Mouse (Mus musculus) myocyte (in vitro differentiated cells): ENCODE results near the gene Gpr87. TPM values are rescaled to one million over a fixed set of nuclear protein-coding genes. Genes with fewer than 3 reads are reported as not detected.

Source experiments
- H3K27me3 ChIP-seq: one replicate; pipeline ENCODE4 v1.6.1; 2011; ENCODE audit not compliant: control insufficient read depth, insufficient read depth, insufficient read length
- H3K36me3 ChIP-seq: one replicate; pipeline ENCODE4 v1.6.1; 2011; ENCODE audit not compliant: control insufficient read depth, insufficient read depth
- H3K4me2 ChIP-seq: one replicate; pipeline ENCODE4 v1.6.1; 2011; ENCODE audit warnings: low read depth, control low read depth
- H3K4me3 ChIP-seq: one replicate; pipeline ENCODE4 v1.5.1; 2011; ENCODE audit warnings: mild to moderate bottlenecking, control low read depth, moderate library complexity
- H3K79me2 ChIP-seq: one replicate; pipeline ENCODE4 v1.6.1; 2011; ENCODE audit not compliant: control insufficient read depth, insufficient read depth
- H3ac ChIP-seq: one replicate; pipeline ENCODE4 v1.6.1; 2011; ENCODE audit not compliant: control insufficient read depth, insufficient read length
- CEBPB ChIP-seq: IDR thresholded peaks from 2 replicates; pipeline ENCODE4 v1.6.1; 2011; ENCODE audit warnings: mild to moderate bottlenecking, moderate library complexity; ENCODE audit not compliant: poor library complexity, insufficient read depth, severe bottlenecking
- E2F4 ChIP-seq: IDR thresholded peaks from one replicate; pipeline ENCODE4 v1.6.1; 2011; ENCODE audit warnings: mild to moderate bottlenecking, control low read depth, moderate library complexity; ENCODE audit not compliant: insufficient read depth
- MAX ChIP-seq: IDR thresholded peaks from one replicate; pipeline ENCODE4 v1.6.1; 2011; ENCODE audit warnings: low read depth, mild to moderate bottlenecking, control low read depth
- MYOD1 ChIP-seq, 3 experiments: IDR thresholded peaks; one replicate each; pipeline ENCODE4 v1.6.1; 2011; ENCODE audit warnings: control low read depth in 2 of 3, low read depth in 2 of 3, mild to moderate bottlenecking in 2 of 3, moderate library complexity in 1 of 3; ENCODE audit not compliant: insufficient read length in 2 of 3, control insufficient read depth in 1 of 3
- MYOG ChIP-seq, 3 experiments: IDR thresholded peaks; one replicate each; pipeline ENCODE4 v1.6.1; 2011; ENCODE audit warnings: control low read depth in 2 of 3, low read depth in 2 of 3, mild to moderate bottlenecking in 2 of 3; ENCODE audit not compliant: insufficient read length in 2 of 3, control insufficient read depth in 1 of 3, insufficient read depth in 1 of 3
- POLR2A ChIP-seq: IDR thresholded peaks from one replicate; pipeline ENCODE4 v1.6.1; 2011; ENCODE audit warnings: low read depth, mild to moderate bottlenecking, control low read depth, moderate library complexity; ENCODE audit not compliant: insufficient read length
- POLR2AphosphoS2 ChIP-seq: IDR thresholded peaks from one replicate; pipeline ENCODE4 v1.6.1; 2011; ENCODE audit warnings: low read depth, control low read depth; ENCODE audit not compliant: insufficient read length
- REST ChIP-seq: IDR thresholded peaks from one replicate; pipeline ENCODE4 v1.6.1; 2011; ENCODE audit warnings: mild to moderate bottlenecking, control low read depth, moderate library complexity; ENCODE audit not compliant: insufficient read depth, insufficient read length
- SRF ChIP-seq: IDR thresholded peaks from one replicate; pipeline ENCODE4 v1.6.1; 2011; ENCODE audit warnings: low read depth; ENCODE audit not compliant: control insufficient read depth, insufficient read length
- TCF12 ChIP-seq: IDR thresholded peaks from one replicate; pipeline ENCODE4 v1.6.1; 2011; ENCODE audit warnings: mild to moderate bottlenecking, control low read depth; ENCODE audit not compliant: poor library complexity, insufficient read depth, severe bottlenecking
- TCF3 ChIP-seq: IDR thresholded peaks from one replicate; pipeline ENCODE4 v1.6.1; 2011; ENCODE audit warnings: low read depth, control low read depth; ENCODE audit not compliant: insufficient read length
- USF1 ChIP-seq: IDR thresholded peaks from one replicate; pipeline ENCODE4 v1.6.1; 2011; ENCODE audit warnings: low read depth, mild to moderate bottlenecking, control low read depth, moderate library complexity
- polyA plus RNA-seq: library from polyadenylated mRNA; unstranded; fragments of >200 nt; fragmentation: generic; extraction: Trizol; gene quantifications from one replicate; pipeline ENCODE4 v1.2.1, GENCODE M21; 2012; ENCODE audit warnings: missing spikeins

Gene Gpr87
- polyA plus RNA-seq, 1 experiment, result not detected

DNA sequence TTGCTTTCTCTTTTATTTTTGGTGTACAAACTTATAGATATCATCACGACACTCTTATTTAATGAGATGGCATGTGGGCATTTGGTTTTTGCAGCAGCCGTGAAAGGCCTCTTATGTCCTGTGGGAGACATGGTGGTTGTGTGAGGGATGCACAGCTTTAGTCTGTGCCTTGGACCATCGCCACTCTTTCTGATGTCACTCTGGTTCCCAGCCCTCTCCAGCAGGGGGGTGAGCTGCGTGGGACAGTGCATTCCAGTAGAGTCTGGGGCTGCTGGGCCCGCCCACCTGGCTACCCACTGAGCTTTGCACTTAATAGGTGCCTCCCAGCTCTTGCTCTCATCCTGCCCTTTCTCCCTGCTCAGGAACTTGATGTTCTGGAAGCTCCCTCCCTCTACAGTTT lies 13.8 kb downstream of the Gpr87 start:
- Histone ChIP-seq H3ac (no peak overlapping the region), H3K27me3 (no peaks in the 10 kb centered on the region)

DNA sequence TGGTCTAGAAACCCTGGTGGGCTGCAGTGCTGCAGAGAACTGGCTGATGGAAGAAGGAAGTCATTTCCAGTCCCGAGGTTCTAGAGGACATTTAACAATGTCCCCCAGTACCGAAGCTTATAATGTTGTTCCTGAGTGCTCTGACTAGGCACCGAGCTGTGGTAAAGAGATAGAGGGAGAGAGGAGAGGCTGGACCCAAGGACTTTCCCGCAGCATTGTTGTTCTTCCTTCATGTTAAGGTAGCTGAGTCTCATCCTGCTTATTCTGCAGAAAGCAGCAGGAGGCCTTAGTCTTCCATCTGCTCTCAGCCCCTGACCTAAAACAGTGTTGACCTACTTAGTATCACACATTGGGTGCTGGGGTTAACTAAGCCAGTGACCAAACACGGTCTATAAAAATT lies 18.0 kb downstream of the Gpr87 start:
- TF ChIP-seq REST (no peak), E2F4 (no peak), CEBPB (no peak), TCF12 (no peak), TCF3 (no peak), MYOG (IDR thresholded peaks at IDR 0.05; ENCODE audit: control insufficient read depth in 1 of 3, insufficient read depth in 1 of 3, insufficient read length in 2 of 3, low read depth in 2 of 3) (no peak), USF1 (no peak), POLR2A (no peak)
- no peak overlapping the region for H3K4me2 ChIP-seq
- H3K79me2 ChIP-seq, result no peaks in the 10 kb centered on the region
- H3K4me3 ChIP-seq, result no peak overlapping the region
- H3K36me3 ChIP-seq, result no peaks in the 10 kb centered on the region
- no peaks in the 10 kb centered on the region for H3K27me3 ChIP-seq
- H3ac ChIP-seq, result no peak overlapping the region

More for the DNA sequence above, 13.8 kb downstream of the Gpr87 start:
- no peak for TF ChIP-seq MYOD1 (IDR thresholded peaks at IDR 0.05; ENCODE audit: control insufficient read depth in 1 of 3, insufficient read length in 2 of 3, low read depth in 2 of 3)
- H3K79me2 ChIP-seq, result no peaks in the 10 kb centered on the region
- H3K36me3 ChIP-seq, result no peaks in the 10 kb centered on the region
- no peak overlapping the region for H3K4me2 ChIP-seq
- no peak overlapping the region for H3K4me3 ChIP-seq

DNA sequence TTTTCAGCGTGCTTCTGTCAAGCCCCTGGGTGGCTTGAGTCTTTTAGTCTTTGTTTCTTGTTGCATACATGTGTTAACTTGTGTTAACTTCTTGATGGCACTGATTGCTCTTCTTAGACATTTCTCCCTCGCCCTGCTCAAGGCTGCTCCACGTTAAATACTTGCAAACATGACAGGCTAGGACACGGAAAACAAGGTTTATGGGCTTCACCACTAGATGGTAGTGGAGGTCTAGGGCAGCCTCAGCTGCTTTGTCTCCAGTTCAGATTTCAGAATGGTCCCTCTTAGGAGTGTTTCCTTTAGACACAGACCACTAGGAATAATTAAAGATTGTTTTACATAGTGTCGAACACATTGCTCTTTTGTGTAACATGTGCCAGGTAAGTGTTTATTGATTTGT lies 19.7 kb downstream of the Gpr87 start:
- no peak overlapping the region for H3K4me2 ChIP-seq
- no peak overlapping the region for H3ac ChIP-seq
- no peak overlapping the region for H3K4me3 ChIP-seq
- no peak for TF ChIP-seq POLR2A
- no peak for TF ChIP-seq POLR2AphosphoS2
- no peak for TF ChIP-seq SRF
- TF ChIP-seq CEBPB, result no peak
- no peak for TF ChIP-seq MYOD1 (IDR thresholded peaks at IDR 0.05; ENCODE audit: control insufficient read depth in 1 of 3, insufficient read length in 2 of 3, low read depth in 2 of 3)
- no peak for TF ChIP-seq USF1
- TF ChIP-seq REST, result no peak
- no peak for TF ChIP-seq MYOG (IDR thresholded peaks at IDR 0.05; ENCODE audit: control insufficient read depth in 1 of 3, insufficient read depth in 1 of 3, insufficient read length in 2 of 3, low read depth in 2 of 3)
- no peak for TF ChIP-seq MAX
- TF ChIP-seq E2F4, result no peak
- TF ChIP-seq TCF3, result no peak
- TF ChIP-seq TCF12, result no peak
- no peaks in the 10 kb centered on the region for H3K27me3 ChIP-seq
- no peaks in the 10 kb centered on the region for H3K79me2 ChIP-seq
- H3K36me3 ChIP-seq, result no peaks in the 10 kb centered on the region

DNA sequence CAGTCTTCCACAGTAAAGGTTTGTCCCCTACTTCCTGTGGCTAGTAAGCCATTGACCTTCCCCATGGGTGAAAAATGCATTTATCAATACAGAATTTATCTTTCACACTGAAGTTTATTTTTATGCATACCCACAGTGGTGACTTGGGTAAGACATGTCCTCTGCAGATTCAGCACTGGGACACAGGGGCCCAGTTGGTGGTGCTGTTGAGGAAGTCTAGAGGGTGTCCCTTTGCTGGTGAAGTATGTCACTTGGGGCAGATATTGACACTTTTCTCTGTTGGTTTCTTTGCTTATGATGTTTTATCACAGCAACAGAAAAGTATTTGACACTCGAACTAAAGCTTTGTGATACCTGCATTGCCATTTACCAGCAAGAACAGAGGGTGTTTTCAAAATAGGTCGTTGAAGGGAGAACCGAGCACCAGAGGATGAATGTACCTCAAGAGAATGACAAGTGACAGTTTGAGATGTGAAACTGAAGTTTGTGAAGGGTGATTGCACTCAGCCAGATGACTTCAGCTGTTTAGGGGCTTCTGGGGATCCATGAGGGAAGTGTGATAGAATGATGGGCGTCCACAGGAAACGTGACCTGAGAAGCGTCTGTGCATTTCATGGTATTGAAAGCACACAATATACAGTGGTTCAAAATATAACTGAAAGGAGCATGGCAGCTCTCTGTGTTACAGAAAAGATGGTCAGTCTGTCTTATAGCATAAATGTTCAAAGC lies 20.3 kb downstream of the Gpr87 start:
- no peaks in the 10 kb centered on the region for H3K36me3 ChIP-seq
- TF ChIP-seq SRF, result no peak
- TF ChIP-seq MYOD1 (IDR thresholded peaks at IDR 0.05; ENCODE audit: control insufficient read depth in 1 of 3, insufficient read length in 2 of 3, low read depth in 2 of 3), result no peak
- no peak for TF ChIP-seq POLR2AphosphoS2
- no peak for TF ChIP-seq REST
- no peak for TF ChIP-seq MAX
- no peak for TF ChIP-seq USF1
- TF ChIP-seq TCF3, result no peak
- no peak for TF ChIP-seq MYOG (IDR thresholded peaks at IDR 0.05; ENCODE audit: control insufficient read depth in 1 of 3, insufficient read depth in 1 of 3, insufficient read length in 2 of 3, low read depth in 2 of 3)
- TF ChIP-seq E2F4, result no peak
- no peak for TF ChIP-seq TCF12
- no peak for TF ChIP-seq CEBPB
- TF ChIP-seq POLR2A, result no peak
- H3ac ChIP-seq, result no peak overlapping the region
- no peak overlapping the region for H3K4me3 ChIP-seq
- H3K79me2 ChIP-seq, result no peaks in the 10 kb centered on the region
- no peaks in the 10 kb centered on the region for H3K27me3 ChIP-seq
- H3K4me2 ChIP-seq, result no peak overlapping the region
